Mouse (Mus musculus): ENCODE measurements around the gene Dtwd1. TPM values are rescaled to one million over a fixed set of nuclear protein-coding genes. Genes with fewer than 3 reads are reported as not detected.

Gene Dtwd1
- polyA plus RNA-seq (2012; rRNA removed): 2.9 and 3.2 TPM in 2 replicates

GRCm38 (mm10) chr2:126151855-126152571, at the start of gene Dtwd1, which contains the start of gene Fam227b:
TSS of gene Dtwd1 (plus strand) at chr2:126152141.
TSS of gene Fam227b (minus strand) at chr2:126152004.
- TF ChIP-seq CTCF (IDR thresholded peaks at IDR 0.05; ENCODE audit: borderline replicate concordance, control insufficient read depth, extremely low read depth, insufficient read depth, low read length, poor library complexity) (0 out of 2 replicates have a peak, but pooled peaks have one; percentile 42), POLR2A (IDR thresholded peaks at IDR 0.05; ENCODE audit: control insufficient read depth, extremely low read depth, insufficient read depth, low read length, poor library complexity) (peak; percentile 62)
- H3K4me1 ChIP-seq (replicated peaks; ENCODE audit: control insufficient read depth, insufficient read depth, low read length): peaks cover 4% of the 10 kb centered on the region
- DNase-seq: peak; percentile 97
- peak within 1 kb of the TSS; percentile 86 for H3K4me3 ChIP-seq (ENCODE audit: control insufficient read depth, insufficient read depth, low read length)
- H3K36me3 ChIP-seq (ENCODE audit: control insufficient read depth, insufficient read depth, low read length): no peaks in the 10 kb centered on the region
- H3K27me3 ChIP-seq (ENCODE audit: control insufficient read depth, insufficient read depth, low read length): no peaks in the 10 kb centered on the region
- 1% methylated on average over 57 of the region's 57 CpGs for WGBS
- peak within 1 kb of the TSS; percentile 20 for H3K27ac ChIP-seq (ENCODE audit: control insufficient read depth, insufficient read depth, low read length)

- TF ChIP-seq POLR2A (IDR thresholded peaks at IDR 0.05; ENCODE audit: control insufficient read depth, extremely low read depth, insufficient read depth, low read length, poor library complexity) (no peak), CTCF (IDR thresholded peaks at IDR 0.05; ENCODE audit: borderline replicate concordance, control insufficient read depth, extremely low read depth, insufficient read depth, low read length, poor library complexity) (no peak)
Observed at GRCm38 (mm10) chr2:126147723-126148122, 4.2 kb upstream of the Dtwd1 start.

GRCm38 (mm10) chr2:126165277-126166018, 13.5 kb downstream of the Dtwd1 start:
- no peak for DNase-seq
- no peaks in the 10 kb centered on the region for H3K27me3 ChIP-seq (ENCODE audit: control insufficient read depth, insufficient read depth, low read length)
- no peaks in the 10 kb centered on the region for H3K36me3 ChIP-seq (ENCODE audit: control insufficient read depth, insufficient read depth, low read length)
- no peaks in the 10 kb centered on the region for H3K4me1 ChIP-seq (replicated peaks; ENCODE audit: control insufficient read depth, insufficient read depth, low read length)
- no peak for TF ChIP-seq CTCF (IDR thresholded peaks at IDR 0.05; ENCODE audit: borderline replicate concordance, control insufficient read depth, extremely low read depth, insufficient read depth, low read length, poor library complexity)
- no peak for TF ChIP-seq POLR2A (IDR thresholded peaks at IDR 0.05; ENCODE audit: control insufficient read depth, extremely low read depth, insufficient read depth, low read length, poor library complexity)
- WGBS: 97% methylated on average over 5 of the region's 5 CpGs
- H3K27ac ChIP-seq (ENCODE audit: control insufficient read depth, insufficient read depth, low read length): no peak overlapping the region
- H3K4me3 ChIP-seq (ENCODE audit: control insufficient read depth, insufficient read depth, low read length): no peak overlapping the region

More at GRCm38 (mm10) chr2:126147723-126148122, 4.2 kb upstream of the Dtwd1 start:
- Histone ChIP-seq H3K27ac (ENCODE audit: control insufficient read depth, insufficient read depth, low read length) (no peak overlapping the region), H3K4me1 (replicated peaks; ENCODE audit: control insufficient read depth, insufficient read depth, low read length) (no peaks in the 10 kb centered on the region), H3K27me3 (ENCODE audit: control insufficient read depth, insufficient read depth, low read length) (no peaks in the 10 kb centered on the region), H3K4me3 (ENCODE audit: control insufficient read depth, insufficient read depth, low read length) (no peak overlapping the region), H3K36me3 (ENCODE audit: control insufficient read depth, insufficient read depth, low read length) (no peaks in the 10 kb centered on the region)
- DNase-seq: no peak

- H3K4me3 ChIP-seq (ENCODE audit: control insufficient read depth, insufficient read depth, low read length): no peak overlapping the region
- H3K27ac ChIP-seq (ENCODE audit: control insufficient read depth, insufficient read depth, low read length): no peak overlapping the region
- H3K36me3 ChIP-seq (ENCODE audit: control insufficient read depth, insufficient read depth, low read length): no peaks in the 10 kb centered on the region
- DNase-seq: no peak
- H3K4me1 ChIP-seq (replicated peaks; ENCODE audit: control insufficient read depth, insufficient read depth, low read length): no peaks in the 10 kb centered on the region
- H3K27me3 ChIP-seq (ENCODE audit: control insufficient read depth, insufficient read depth, low read length): no peaks in the 10 kb centered on the region
- TF ChIP-seq CTCF (IDR thresholded peaks at IDR 0.05; ENCODE audit: borderline replicate concordance, control insufficient read depth, extremely low read depth, insufficient read depth, low read length, poor library complexity) (no peak), POLR2A (IDR thresholded peaks at IDR 0.05; ENCODE audit: control insufficient read depth, extremely low read depth, insufficient read depth, low read length, poor library complexity) (no peak)
Observed at GRCm38 (mm10) chr2:126166335-126166734, 14.4 kb downstream of the Dtwd1 start.

- Histone ChIP-seq H3K4me3 (ENCODE audit: control insufficient read depth, insufficient read depth, low read length) (no peak overlapping the region), H3K27me3 (ENCODE audit: control insufficient read depth, insufficient read depth, low read length) (no peaks in the 10 kb centered on the region), H3K4me1 (replicated peaks; ENCODE audit: control insufficient read depth, insufficient read depth, low read length) (no peaks in the 10 kb centered on the region), H3K36me3 (ENCODE audit: control insufficient read depth, insufficient read depth, low read length) (no peaks in the 10 kb centered on the region), H3K27ac (ENCODE audit: control insufficient read depth, insufficient read depth, low read length) (no peak overlapping the region)
- DNase-seq: no peak
- TF ChIP-seq CTCF (IDR thresholded peaks at IDR 0.05; ENCODE audit: borderline replicate concordance, control insufficient read depth, extremely low read depth, insufficient read depth, low read length, poor library complexity) (no peak), POLR2A (IDR thresholded peaks at IDR 0.05; ENCODE audit: control insufficient read depth, extremely low read depth, insufficient read depth, low read length, poor library complexity) (no peak)
- 89% methylated on average over 8 of the region's 8 CpGs for WGBS
Observed at GRCm38 (mm10) chr2:126166848-126167617, 15.1 kb downstream of the Dtwd1 start.

GRCm38 (mm10) chr2:126171427-126171826, 19.5 kb downstream of the Dtwd1 start:
- Histone ChIP-seq H3K36me3 (ENCODE audit: control insufficient read depth, insufficient read depth, low read length) (no peaks in the 10 kb centered on the region), H3K4me3 (ENCODE audit: control insufficient read depth, insufficient read depth, low read length) (no peak overlapping the region), H3K4me1 (replicated peaks; ENCODE audit: control insufficient read depth, insufficient read depth, low read length) (no peaks in the 10 kb centered on the region), H3K27ac (ENCODE audit: control insufficient read depth, insufficient read depth, low read length) (no peak overlapping the region), H3K27me3 (ENCODE audit: control insufficient read depth, insufficient read depth, low read length) (no peaks in the 10 kb centered on the region)
- 89% methylated on average over 1 of the region's 1 CpGs for WGBS
- no peak for DNase-seq
- no peak for TF ChIP-seq CTCF (IDR thresholded peaks at IDR 0.05; ENCODE audit: borderline replicate concordance, control insufficient read depth, extremely low read depth, insufficient read depth, low read length, poor library complexity)
- no peak for TF ChIP-seq POLR2A (IDR thresholded peaks at IDR 0.05; ENCODE audit: control insufficient read depth, extremely low read depth, insufficient read depth, low read length, poor library complexity)

Data from thymus, adult 2 months (tissue).